Mouse (Mus musculus): ENCODE data around the gene Arap2.

DNA sequence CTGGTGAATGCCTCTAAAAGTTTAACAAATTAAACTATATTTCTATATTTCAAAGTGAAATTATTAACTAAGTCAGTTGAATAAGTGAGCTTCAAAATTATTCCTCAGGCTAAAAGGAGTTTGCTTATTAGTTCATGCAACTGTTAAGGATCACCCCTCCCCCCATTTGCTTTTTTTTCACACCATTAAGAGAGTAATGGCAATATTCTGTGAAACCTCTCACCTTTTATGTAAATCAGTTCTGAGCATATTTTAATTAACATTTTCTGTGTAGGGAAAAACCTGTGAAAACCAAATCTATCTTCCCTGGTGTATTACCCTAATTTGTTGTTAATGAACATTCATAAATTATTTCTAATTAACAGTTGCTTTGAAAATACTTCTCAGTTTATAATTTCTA, 147.7 kb downstream of the Arap2 start:
- no peak for TF ChIP-seq POLR2A (IDR thresholded peaks at IDR 0.05; ENCODE audit: borderline replicate concordance, extremely low read depth, insufficient read depth, insufficient read length, poor library complexity, severe bottlenecking)
- TF ChIP-seq CTCF (IDR thresholded peaks at IDR 0.05; ENCODE audit: borderline replicate concordance, extremely low read depth, insufficient read depth, insufficient read length), result no peak
